Mouse (Mus musculus) effector memory CD4-positive, alpha-beta T cell, adult 7 months (primary cell): ENCODE measurements around the gene Emp2. TPM values are rescaled to one million over a fixed set of nuclear protein-coding genes. Genes with fewer than 3 reads are reported as not detected.

Experiments
- polyA plus RNA-seq: library from polyadenylated mRNA; unstranded; fragments of 100-300 nt; shearing (Covaris generic); gene quantifications from one replicate; pipeline ENCODE4 v1.2.1, GENCODE M21; 2017

Gene Emp2
- polyA plus RNA-seq = not detected

GRCm38 (mm10) chr16:10313646-10314088 lies at the start of gene Emp2:
TSS of gene Emp2 (minus strand) at chr16:10313968.

Other genes with a start within 250 kb of the Emp2 start
- gene Rpl39l, start 143.7 kb downstream of the Emp2 start, polyA plus RNA-seq = 1.5 TPM
- 0.90 TPM for gene Atf7ip2, start 121.3 kb downstream of the Emp2 start, polyA plus RNA-seq
- gene Tekt5, start 81.5 kb upstream of the Emp2 start, polyA plus RNA-seq = not detected
- 71.6 TPM for gene Nubp1, start 98.0 kb upstream of the Emp2 start, polyA plus RNA-seq
- gene Tvp23a, start 133.4 kb upstream of the Emp2 start, polyA plus RNA-seq = 4.1 TPM
- gene Ciita, start 166.1 kb upstream of the Emp2 start, polyA plus RNA-seq = 0.46 TPM
- gene Dexi, start 229.1 kb upstream of the Emp2 start, polyA plus RNA-seq = 13.1 TPM
- 15.5 TPM for gene Clec16a, start 231.4 kb upstream of the Emp2 start, polyA plus RNA-seq